Mouse (Mus musculus) megakaryocyte, embryonic 14.5 days (primary cell): Measurements from ENCODE around the gene Traf3ip2.

Source experiments
- FLI1 ChIP-seq: IDR thresholded peaks from 2 replicates; pipeline ENCODE4 v1.6.1; 2012; ENCODE audit warnings: low read length, inconsistent platforms, mixed read lengths
- GATA1 ChIP-seq: IDR thresholded peaks from 3 replicates; pipeline ENCODE4 v1.6.1; 2012; ENCODE audit warnings: mixed read lengths, low read length, inconsistent platforms, borderline replicate concordance

GRCm38 (mm10) chr10:39658901-39659410 lies 46.2 kb downstream of the Traf3ip2 start:
- TF ChIP-seq FLI1, result no peak
- TF ChIP-seq GATA1, result no peak
